Mouse (Mus musculus) hindbrain, postnatal 0 days (tissue): ENCODE measurements around the gene Cog2. TPM values are rescaled to one million over a fixed set of nuclear protein-coding genes. Genes with fewer than 3 reads are reported as not detected.
A peak's percentile ranks its signal among the peaks of the same experiment; 100 is the strongest.

Experiments used
- ATAC-seq: fragments of 200-750 bp; cut with Nextera tagmentation; 2 replicates; pipeline ENCODE4 v1.8.0; 2017; ENCODE audit warnings: mild to moderate bottlenecking, moderate TSS enrichment, moderate library complexity
- DNase-seq: peaks from one replicate; pipeline ENCODE4 v3.0.0-alpha.2; 2015; ENCODE audit warnings: low spot score
- H3K27ac ChIP-seq: fragments of 300-500 bp; sonication (generic); 2 replicates; pipeline ENCODE4 v1.5.1; 2014; ENCODE audit warnings: mild to moderate bottlenecking
- H3K27me3 ChIP-seq: fragments of 300-500 bp; sonication (generic); 2 replicates; pipeline ENCODE4 v1.6.1; 2014; ENCODE audit warnings: low read length, mixed read lengths; ENCODE audit not compliant: insufficient read depth
- H3K36me3 ChIP-seq: fragments of 300-500 bp; sonication (generic); 2 replicates; pipeline ENCODE4 v1.6.1; 2014; ENCODE audit warnings: low read length, mixed read lengths; ENCODE audit not compliant: insufficient read depth
- H3K4me1 ChIP-seq: fragments of 300-500 bp; sonication (generic); 2 replicates; pipeline ENCODE4 v1.6.1; 2014; ENCODE audit warnings: antibody characterized with exemption, low read length, mixed read lengths; ENCODE audit not compliant: insufficient read depth
- H3K4me2 ChIP-seq: fragments of 300-500 bp; sonication (generic); 2 replicates; pipeline ENCODE4 v1.6.1; 2014; ENCODE audit warnings: low read depth, mild to moderate bottlenecking, low read length, moderate library complexity, mixed read lengths
- H3K4me3 ChIP-seq: fragments of 300-500 bp; sonication (generic); 2 replicates; pipeline ENCODE4 v1.5.1; 2014; ENCODE audit warnings: low read length
- H3K9ac ChIP-seq: fragments of 300-500 bp; sonication (generic); replicated peaks from 2 replicates; pipeline ENCODE4 v1.6.1; 2014; ENCODE audit warnings: mild to moderate bottlenecking, low read length, moderate library complexity, mixed read lengths
- H3K9me3 ChIP-seq: fragments of 300-500 bp; sonication (generic); 2 replicates; pipeline ENCODE4 v1.6.1; 2016; ENCODE audit warnings: low read length, mixed read lengths
- CTCF ChIP-seq: IDR thresholded peaks from 2 replicates; pipeline ENCODE4 v1.5.1; 2016; ENCODE audit warnings: antibody characterized with exemption, control low read depth, low read depth
- WGBS: fragments of 180-500 bp; shearing (Covaris S2); extraction: QIAGEN DNeasy Blood & Tissue Kit; methylation state at CpG from one replicate; pipeline ENCODE4 v1.1.7; 2014; 5-methylcytosine and 5-hydroxymethylcytosine counted together
- polyA plus RNA-seq: library from polyadenylated mRNA; unstranded; fragments of >200 nt; fragmentation: Nextera tagmentation; extraction: Ambion mirVana; gene quantifications from 2 replicates; pipeline ENCODE4 v1.2.1, GENCODE M21; 2015
- total RNA-seq: library from RNA; depleted of rRNA; stranded (reverse); fragments of >200 nt; gene quantifications from 2 replicates; pipeline ENCODE4 v1.2.3, GENCODE M21; 2014

The Cog2 gene
- total and polyA plus RNA-seq, 2 experiments from 2014 or later, result 17.3 to 30.0 TPM

- Histone ChIP-seq H3K27ac (peak overlapping the region; percentile 65), H3K27me3 (no peaks in the 10 kb centered on the region), H3K4me3 (no peak overlapping the region), H3K4me2 (no peak overlapping the region), H3K36me3 (no peaks in the 10 kb centered on the region), H3K9ac (no peak overlapping the region), H3K4me1 (peaks cover 3% of the 10 kb centered on the region; the same call in 1 of the 2 replicates), H3K9me3 (0 out of 2 replicates have a peak, but pooled peaks cover 7% of the 10 kb centered on the region)
- 52% methylated on average over 6 of the region's 6 CpGs for WGBS
- no peak for TF ChIP-seq CTCF
- no peak for DNase-seq
- no peak for ATAC-seq
Observed at GRCm38 (mm10) chr8:124508321-124508695, 12.3 kb upstream of the Cog2 start.

DNA sequence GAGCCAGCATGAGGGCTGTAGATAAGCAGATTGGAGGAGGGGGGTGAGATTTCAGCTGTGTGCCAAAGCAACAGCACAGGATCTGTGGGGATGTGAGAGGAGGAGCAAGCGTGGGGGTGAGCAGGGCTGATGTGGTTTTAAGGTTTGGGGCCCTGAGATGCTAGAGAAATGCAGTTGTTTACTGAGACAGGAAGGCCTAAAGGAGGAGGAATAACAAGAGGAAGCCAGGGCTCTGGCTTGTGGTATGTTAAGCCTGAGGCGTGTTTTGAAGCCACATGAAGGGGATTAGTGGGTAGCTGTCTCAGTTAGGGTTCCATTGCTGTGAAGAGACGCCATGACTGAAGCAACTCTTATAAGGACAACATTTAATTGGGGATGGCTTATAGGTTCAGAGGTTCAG, 11.4 kb upstream of the Cog2 start:
- Histone ChIP-seq H3K9ac (no peak overlapping the region), H3K4me2 (no peak overlapping the region), H3K36me3 (no peaks in the 10 kb centered on the region), H3K27ac (0 out of 2 replicates have a peak overlapping the region, but pooled peaks have one; percentile 7), H3K4me3 (no peak overlapping the region), H3K9me3 (no peaks in the 10 kb centered on the region), H3K4me1 (peaks cover 3% of the 10 kb centered on the region; the same call in 1 of the 2 replicates), H3K27me3 (no peaks in the 10 kb centered on the region)
- ATAC-seq (no peak), DNase-seq (no peak)
- 62% methylated on average over 3 of the region's 3 CpGs for WGBS
- TF ChIP-seq CTCF, result no peak

GRCm38 (mm10) chr8:124516039-124516438, 4.5 kb upstream of the Cog2 start:
- Histone ChIP-seq H3K27ac (no peak overlapping the region), H3K9ac (no peak overlapping the region), H3K27me3 (no peaks in the 10 kb centered on the region), H3K4me2 (no peak overlapping the region), H3K4me1 (no peaks in the 10 kb centered on the region), H3K4me3 (no peak overlapping the region), H3K36me3 (no peaks in the 10 kb centered on the region), H3K9me3 (no peaks in the 10 kb centered on the region)
- 68% methylated on average over 3 of the region's 3 CpGs for WGBS
- no peak for ATAC-seq
- DNase-seq, result no peak
- no peak for TF ChIP-seq CTCF

GRCm38 (mm10) chr8:124516525-124516924, 4.0 kb upstream of the Cog2 start:
- H3K4me3 ChIP-seq, result no peak overlapping the region
- no peak for DNase-seq
- no peaks in the 10 kb centered on the region for H3K27me3 ChIP-seq
- WGBS, result 76% methylated on average over 6 of the region's 6 CpGs
- no peaks in the 10 kb centered on the region for H3K9me3 ChIP-seq
- peaks cover 1% of the 10 kb centered on the region for H3K4me1 ChIP-seq
- no peak for ATAC-seq
- no peak overlapping the region for H3K9ac ChIP-seq
- TF ChIP-seq CTCF, result no peak
- H3K36me3 ChIP-seq, result no peaks in the 10 kb centered on the region
- H3K4me2 ChIP-seq, result no peak overlapping the region
- no peak overlapping the region for H3K27ac ChIP-seq

- H3K27ac ChIP-seq, result no peak overlapping the region
- TF ChIP-seq CTCF, result no peak
- WGBS, result 70% methylated on average over 6 of the region's 6 CpGs
Observed at GRCm38 (mm10) chr8:124517142-124517541, 3.4 kb upstream of the Cog2 start.

DNA sequence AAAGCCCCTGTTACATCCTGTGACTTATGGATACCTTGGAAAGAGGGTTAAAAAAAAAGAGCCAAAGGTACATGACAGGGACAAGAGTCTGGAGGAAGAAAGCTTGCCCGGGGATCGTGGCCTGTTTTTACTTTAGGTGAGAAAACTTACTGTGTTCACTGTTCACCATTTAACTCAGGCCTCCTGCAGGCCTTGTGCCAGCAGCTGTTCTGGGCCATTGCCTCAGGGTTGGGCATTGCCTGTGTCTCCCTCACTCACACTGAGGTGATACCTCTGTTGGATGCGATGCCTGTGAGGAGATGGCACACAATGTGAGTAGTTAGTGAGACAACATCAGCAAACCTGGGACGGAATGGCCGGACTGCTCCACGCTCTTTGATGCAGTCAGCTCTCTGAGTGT, 1.4 kb downstream of the Cog2 start:
- ATAC-seq (no peak), DNase-seq (no peak)
- peak overlapping the region; percentile 82; the same call in 1 of the 2 replicates for H3K9ac ChIP-seq
- peaks cover 9% of the 10 kb centered on the region for H3K4me1 ChIP-seq
- 91% methylated on average over 6 of the region's 6 CpGs for WGBS
- peaks cover 13% of the 10 kb centered on the region; the same call in 1 of the 2 replicates for H3K36me3 ChIP-seq
- peak overlapping the region; percentile 90 for H3K4me2 ChIP-seq
- TF ChIP-seq CTCF, result no peak
- H3K9me3 ChIP-seq, result no peaks in the 10 kb centered on the region
- peak overlapping the region; percentile 74; the same call in 1 of the 2 replicates for H3K4me3 ChIP-seq
- no peaks in the 10 kb centered on the region for H3K27me3 ChIP-seq
- H3K27ac ChIP-seq, result no peak overlapping the region

More at GRCm38 (mm10) chr8:124517142-124517541, 3.4 kb upstream of the Cog2 start:
- Histone ChIP-seq H3K9ac (no peak overlapping the region), H3K36me3 (no peaks in the 10 kb centered on the region), H3K9me3 (no peaks in the 10 kb centered on the region), H3K4me3 (no peak overlapping the region), H3K27me3 (no peaks in the 10 kb centered on the region), H3K4me1 (peaks cover 7% of the 10 kb centered on the region), H3K4me2 (no peak overlapping the region)
- DNase-seq, result no peak
- no peak for ATAC-seq

- ATAC-seq (no peak), DNase-seq (no peak)
- Histone ChIP-seq H3K27me3 (no peaks in the 10 kb centered on the region), H3K9me3 (no peaks in the 10 kb centered on the region), H3K4me1 (peaks cover 9% of the 10 kb centered on the region), H3K36me3 (peaks cover 31% of the 10 kb centered on the region), H3K4me2 (no peak overlapping the region), H3K27ac (no peak overlapping the region), H3K9ac (no peak overlapping the region), H3K4me3 (no peak overlapping the region)
- 85% methylated on average over 11 of the region's 11 CpGs for WGBS
- TF ChIP-seq CTCF, result no peak
Observed at GRCm38 (mm10) chr8:124526261-124526660, 5.7 kb downstream of the Cog2 start.
